Mouse (Mus musculus): Measurements from ENCODE around the gene Aym1.

Aym1 gene

DNA sequence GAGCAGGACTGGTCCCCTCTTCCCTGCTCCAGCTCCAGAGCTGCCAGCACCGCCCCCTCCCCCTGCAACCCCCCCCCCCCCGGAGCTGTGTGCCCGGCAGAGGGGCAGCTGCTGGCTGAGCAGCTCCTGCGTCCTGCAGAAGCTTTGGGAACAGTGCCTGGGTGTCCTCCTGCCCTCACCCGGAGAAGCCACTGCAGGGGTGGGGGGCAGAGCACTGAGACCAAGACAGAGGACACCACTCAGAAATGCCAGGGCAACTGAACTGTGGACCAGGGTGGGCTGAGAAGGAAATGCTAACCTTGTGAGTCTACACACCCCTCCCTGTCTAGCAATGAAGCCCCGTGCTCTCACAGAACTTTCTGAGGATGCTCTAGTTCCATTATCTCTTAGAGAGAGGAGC, at the start of gene Aym1:
TSS of gene Aym1 (plus strand) at position 109 of the 400 bp plus-strand sequence.
- Histone ChIP-seq H3K9me3 (ENCODE audit: low read length) (no peaks in the 10 kb centered on the region), H3K4me1 (replicated peaks; ENCODE audit: low read depth, low read length) (peaks cover 92% of the 10 kb centered on the region), H3K27me3 (ENCODE audit: insufficient read depth, low read length) (no peaks in the 10 kb centered on the region), H3K36me3 (ENCODE audit: insufficient read depth, low read length) (0 out of 2 replicates have a peak, but pooled peaks cover 11% of the 10 kb centered on the region), H3K4me3 (replicated peaks; ENCODE audit: low read length) (peak within 1 kb of the TSS; percentile 46)
- no peak for TF ChIP-seq CTCF (conservative IDR thresholded peaks at IDR 0.05; ENCODE audit: low read length)
- no peak for TF ChIP-seq NANOG (IDR thresholded peaks at IDR 0.05; ENCODE audit: borderline replicate concordance, low read length)
- no peak for TF ChIP-seq POU5F1 (IDR thresholded peaks at IDR 0.05; ENCODE audit: borderline replicate concordance, low read length)

DNA sequence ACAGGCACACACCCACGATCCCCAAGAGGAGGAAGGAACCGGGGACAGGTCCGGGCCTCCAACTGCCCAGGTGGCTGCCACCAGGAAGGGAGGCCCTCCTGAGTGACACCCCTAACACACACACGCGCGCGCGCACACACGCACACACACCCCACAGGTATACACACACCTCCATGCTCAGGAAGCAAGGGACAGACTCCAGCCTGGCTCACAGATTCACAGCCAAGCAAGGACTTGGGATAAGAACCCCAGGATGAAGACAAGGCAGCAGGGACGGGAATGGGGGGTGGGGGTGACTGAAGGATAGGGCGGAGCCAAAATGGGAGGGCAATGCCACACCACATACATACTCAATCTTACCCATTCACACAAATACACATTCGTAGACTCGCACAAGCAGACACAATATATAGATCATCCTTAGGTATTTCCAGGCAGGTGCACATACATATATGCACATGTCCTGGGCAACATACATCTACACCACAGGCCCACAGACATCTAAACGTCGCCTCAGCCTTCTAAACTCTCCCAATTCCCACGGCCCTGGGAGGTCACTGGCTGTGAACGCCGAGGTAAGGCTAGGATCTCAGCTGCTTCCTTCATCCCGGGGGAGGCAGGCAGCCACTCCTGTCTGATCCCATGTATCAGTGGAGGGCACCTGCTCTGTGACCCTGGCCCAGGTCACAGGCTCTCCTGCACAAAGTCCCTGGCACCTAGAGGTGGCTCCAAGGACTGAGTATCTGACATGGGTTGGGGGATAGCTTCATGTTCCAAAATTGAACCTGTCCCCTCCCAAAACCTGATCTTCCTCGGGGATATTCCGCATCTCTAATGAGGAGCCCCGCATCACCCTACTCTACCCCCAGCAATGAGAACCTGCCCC, 47.4 kb upstream of the Aym1 start:
- Histone ChIP-seq H3K4me3 (replicated peaks; ENCODE audit: low read length) (peak overlapping the region; percentile 91), H3K9me3 (ENCODE audit: low read length) (no peaks in the 10 kb centered on the region), H3K4me1 (replicated peaks; ENCODE audit: low read depth, low read length) (peaks cover 48% of the 10 kb centered on the region), H3K27me3 (ENCODE audit: insufficient read depth, low read length) (peaks cover 17% of the 10 kb centered on the region), H3K36me3 (ENCODE audit: insufficient read depth, low read length) (no peaks in the 10 kb centered on the region)
- TF ChIP-seq NANOG (IDR thresholded peaks at IDR 0.05; ENCODE audit: borderline replicate concordance, low read length) = no peak
- no peak for TF ChIP-seq POU5F1 (IDR thresholded peaks at IDR 0.05; ENCODE audit: borderline replicate concordance, low read length)
- TF ChIP-seq CTCF (conservative IDR thresholded peaks at IDR 0.05; ENCODE audit: low read length) = no peak

DNA sequence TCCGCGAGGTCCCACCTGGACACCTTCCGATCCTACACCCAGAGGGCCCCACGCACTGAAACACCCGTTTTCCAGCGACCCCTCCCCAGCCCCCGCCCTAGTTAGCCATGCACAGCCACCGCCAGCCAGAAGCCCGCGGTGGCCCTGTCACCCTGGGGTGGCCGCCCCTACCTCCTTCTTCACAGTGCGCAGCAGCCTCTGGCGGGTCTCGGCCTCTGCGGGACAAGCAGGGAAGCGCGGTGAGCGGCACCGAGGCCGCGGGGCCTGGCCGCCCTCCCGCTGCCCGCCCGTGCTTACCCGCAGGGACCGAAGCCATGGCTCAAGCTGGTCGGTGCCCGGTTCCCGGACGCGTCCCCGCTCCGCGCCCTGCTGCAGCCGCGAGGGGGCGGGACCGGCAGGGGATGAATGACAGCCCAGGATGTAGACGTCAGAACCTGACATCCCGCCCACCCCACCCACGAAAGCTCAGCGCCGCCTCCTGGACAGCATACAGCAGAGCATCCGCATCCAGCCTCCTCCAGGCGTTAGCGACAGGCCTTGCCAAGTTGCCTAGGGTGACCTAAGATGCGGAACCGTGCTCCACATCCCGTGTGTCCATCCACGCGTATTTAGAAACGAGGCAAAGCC, 46.6 kb upstream of the Aym1 start, which contains the start of gene Sgsm1:
TSS of gene Sgsm1 (minus strand) at position 410 of the 627 bp plus-strand sequence.
- peaks cover 56% of the 10 kb centered on the region for H3K4me1 ChIP-seq (replicated peaks; ENCODE audit: low read depth, low read length)
- peak within 1 kb of the TSS; percentile 91 for H3K4me3 ChIP-seq (replicated peaks; ENCODE audit: low read length)
- H3K27me3 ChIP-seq (ENCODE audit: insufficient read depth, low read length) = peaks cover 20% of the 10 kb centered on the region
- TF ChIP-seq CTCF (conservative IDR thresholded peaks at IDR 0.05; ENCODE audit: low read length) = peak; percentile 31
- TF ChIP-seq POU5F1 (IDR thresholded peaks at IDR 0.05; ENCODE audit: borderline replicate concordance, low read length) = no peak
- peaks cover 5% of the 10 kb centered on the region for H3K36me3 ChIP-seq (ENCODE audit: insufficient read depth, low read length)
- H3K9me3 ChIP-seq (ENCODE audit: low read length) = no peaks in the 10 kb centered on the region

DNA sequence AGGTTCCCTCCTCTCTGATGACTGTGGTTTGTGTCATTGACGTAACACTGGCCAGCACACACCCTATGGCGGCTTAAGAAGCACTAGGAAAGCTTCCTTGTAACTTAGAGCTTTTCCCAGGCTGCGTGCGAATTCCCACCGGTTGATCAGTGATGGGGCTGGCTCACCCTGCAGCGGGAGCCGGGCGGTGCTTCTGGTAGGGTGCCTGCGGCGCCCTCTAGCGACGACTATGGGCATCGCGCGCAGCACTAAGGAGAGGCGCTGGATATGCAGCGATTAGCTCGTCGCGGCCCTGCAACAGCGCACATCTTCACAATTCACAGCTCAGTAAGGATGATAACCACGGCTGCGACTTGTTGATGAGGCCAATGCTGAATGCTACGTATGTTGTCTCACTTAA, 43.1 kb upstream of the Aym1 start:
- TF ChIP-seq NANOG (IDR thresholded peaks at IDR 0.05; ENCODE audit: borderline replicate concordance, low read length) (no peak), CTCF (conservative IDR thresholded peaks at IDR 0.05; ENCODE audit: low read length) (peak; percentile 96)
- Histone ChIP-seq H3K9me3 (ENCODE audit: low read length) (no peaks in the 10 kb centered on the region), H3K36me3 (ENCODE audit: insufficient read depth, low read length) (peaks cover 36% of the 10 kb centered on the region), H3K4me3 (replicated peaks; ENCODE audit: low read length) (peak overlapping the region; percentile 41; the same call in 1 of the 2 replicates), H3K27me3 (ENCODE audit: insufficient read depth, low read length) (peaks cover 16% of the 10 kb centered on the region), H3K4me1 (replicated peaks; ENCODE audit: low read depth, low read length) (peaks cover 65% of the 10 kb centered on the region)

DNA sequence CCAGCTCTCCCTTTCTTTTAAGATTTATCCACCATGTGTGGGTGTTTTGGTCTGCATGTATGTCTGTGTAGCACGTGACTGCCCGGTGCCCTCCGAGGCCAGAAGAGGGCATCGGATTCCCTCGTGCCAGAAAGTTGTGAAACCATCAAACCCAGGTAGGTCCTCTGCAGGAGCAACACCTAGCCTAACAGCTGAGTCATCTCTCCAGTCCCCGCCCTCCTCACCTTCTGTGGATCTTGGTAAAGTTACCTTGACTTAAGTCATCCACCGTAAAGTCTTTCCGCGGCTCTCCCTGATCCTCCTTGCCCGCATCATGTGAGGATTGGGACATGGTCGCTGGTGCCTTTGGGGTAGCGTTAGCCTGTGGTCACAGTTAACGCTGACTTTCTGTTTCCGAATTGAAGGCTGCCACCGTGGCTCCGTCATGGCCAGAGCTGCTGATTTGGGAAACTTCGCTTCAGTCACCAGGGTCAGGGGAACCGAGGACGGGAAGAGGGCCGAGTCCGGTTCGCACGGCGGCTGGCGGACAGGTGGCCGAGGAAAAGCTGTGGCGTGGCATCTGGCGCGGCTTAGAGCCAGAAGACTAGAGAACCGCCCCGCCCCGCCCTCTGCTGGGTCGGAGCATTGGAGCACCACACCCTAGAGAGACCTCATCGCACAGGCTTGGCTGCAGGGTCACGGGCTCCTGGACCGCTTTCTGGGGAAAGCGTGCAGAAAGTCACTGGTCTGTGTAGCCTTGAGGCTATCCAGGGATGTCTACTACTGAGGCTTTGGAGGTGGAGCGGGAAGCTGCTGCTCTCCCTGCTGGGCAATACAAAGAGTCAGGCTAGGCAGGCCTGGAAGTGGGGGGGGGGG, 33.1 kb upstream of the Aym1 start:
- Histone ChIP-seq H3K27me3 (ENCODE audit: insufficient read depth, low read length) (no peaks in the 10 kb centered on the region), H3K4me3 (replicated peaks; ENCODE audit: low read length) (peak overlapping the region; percentile 93), H3K36me3 (ENCODE audit: insufficient read depth, low read length) (peaks cover 69% of the 10 kb centered on the region), H3K9me3 (ENCODE audit: low read length) (no peaks in the 10 kb centered on the region), H3K4me1 (replicated peaks; ENCODE audit: low read depth, low read length) (peaks cover 75% of the 10 kb centered on the region)
- TF ChIP-seq NANOG (IDR thresholded peaks at IDR 0.05; ENCODE audit: borderline replicate concordance, low read length) (no peak), POU5F1 (IDR thresholded peaks at IDR 0.05; ENCODE audit: borderline replicate concordance, low read length) (no peak), CTCF (conservative IDR thresholded peaks at IDR 0.05; ENCODE audit: low read length) (no peak)

DNA sequence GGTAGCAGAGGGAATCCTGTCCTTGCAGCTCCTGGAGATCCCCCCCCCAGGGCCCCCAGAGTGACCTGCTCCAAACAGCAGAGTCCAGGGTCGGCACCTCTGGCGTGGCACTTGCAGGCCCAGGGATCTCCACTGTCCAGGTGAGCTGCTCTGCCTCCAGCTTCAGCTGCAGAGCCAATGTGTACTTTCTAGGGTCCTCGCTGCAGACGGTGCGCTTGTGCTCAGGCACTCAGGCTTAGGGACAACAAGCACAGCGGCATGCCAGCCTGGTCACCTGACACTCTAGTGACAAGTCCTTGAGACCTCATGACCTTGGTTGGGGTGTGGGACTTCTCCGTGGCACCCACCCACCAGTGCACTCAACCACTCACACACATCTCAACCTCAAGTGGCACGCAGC, 27.6 kb upstream of the Aym1 start:
- H3K27me3 ChIP-seq (ENCODE audit: insufficient read depth, low read length) = no peaks in the 10 kb centered on the region
- H3K36me3 ChIP-seq (ENCODE audit: insufficient read depth, low read length) = peaks cover 38% of the 10 kb centered on the region
- TF ChIP-seq CTCF (conservative IDR thresholded peaks at IDR 0.05; ENCODE audit: low read length) = no peak
- no peak for TF ChIP-seq NANOG (IDR thresholded peaks at IDR 0.05; ENCODE audit: borderline replicate concordance, low read length)
- no peak for TF ChIP-seq POU5F1 (IDR thresholded peaks at IDR 0.05; ENCODE audit: borderline replicate concordance, low read length)
- H3K4me1 ChIP-seq (replicated peaks; ENCODE audit: low read depth, low read length) = peaks cover 84% of the 10 kb centered on the region
- peak overlapping the region; percentile 78 for H3K4me3 ChIP-seq (replicated peaks; ENCODE audit: low read length)
- H3K9me3 ChIP-seq (ENCODE audit: low read length) = no peaks in the 10 kb centered on the region

DNA sequence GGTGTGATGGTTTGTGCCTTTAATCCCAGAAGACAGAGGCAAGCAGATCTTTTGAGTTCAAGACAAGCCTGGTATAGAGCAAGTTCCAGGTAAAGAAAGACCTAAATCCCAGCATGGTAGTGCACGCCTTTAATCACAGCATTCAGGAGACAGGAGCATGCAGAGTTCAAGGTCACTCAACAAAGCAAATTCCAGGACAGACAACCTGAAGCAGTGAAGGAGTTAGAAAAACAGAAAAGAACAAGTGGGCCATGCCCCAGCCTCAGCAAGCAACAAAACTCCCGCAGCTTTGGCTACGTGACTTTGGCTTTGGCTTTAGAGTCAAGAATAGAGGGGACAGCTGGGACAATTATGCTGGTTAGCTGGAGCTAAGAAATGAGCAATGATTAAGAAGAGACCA, 26.9 kb upstream of the Aym1 start:
- Histone ChIP-seq H3K4me1 (replicated peaks; ENCODE audit: low read depth, low read length) (peaks cover 84% of the 10 kb centered on the region), H3K4me3 (replicated peaks; ENCODE audit: low read length) (peak overlapping the region; percentile 78), H3K9me3 (ENCODE audit: low read length) (no peaks in the 10 kb centered on the region), H3K36me3 (ENCODE audit: insufficient read depth, low read length) (peaks cover 38% of the 10 kb centered on the region), H3K27me3 (ENCODE audit: insufficient read depth, low read length) (no peaks in the 10 kb centered on the region)
- TF ChIP-seq POU5F1 (IDR thresholded peaks at IDR 0.05; ENCODE audit: borderline replicate concordance, low read length) (no peak), NANOG (IDR thresholded peaks at IDR 0.05; ENCODE audit: borderline replicate concordance, low read length) (peak; percentile 98), CTCF (conservative IDR thresholded peaks at IDR 0.05; ENCODE audit: low read length) (no peak)

DNA sequence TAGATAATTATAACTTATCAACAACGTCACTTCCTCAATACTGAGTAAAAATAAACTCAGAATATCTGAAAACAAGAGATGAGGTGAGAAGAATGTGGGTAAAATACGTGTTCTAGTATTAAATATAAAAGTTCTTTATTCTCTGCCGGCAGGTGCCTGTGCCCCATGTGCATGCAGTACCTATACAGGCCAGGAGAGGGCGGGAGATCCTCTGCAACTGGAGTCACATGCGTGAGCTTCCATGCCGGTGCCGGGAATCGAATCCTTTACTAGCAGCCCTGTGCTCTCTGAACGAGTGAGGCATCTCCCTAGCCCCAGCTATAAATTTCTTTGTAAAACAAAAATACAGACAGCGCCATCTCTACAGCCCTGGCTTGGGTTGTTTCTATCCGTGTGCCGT, 24.9 kb upstream of the Aym1 start:
- peaks cover 79% of the 10 kb centered on the region for H3K4me1 ChIP-seq (replicated peaks; ENCODE audit: low read depth, low read length)
- peaks cover 32% of the 10 kb centered on the region for H3K36me3 ChIP-seq (ENCODE audit: insufficient read depth, low read length)
- H3K9me3 ChIP-seq (ENCODE audit: low read length) = no peaks in the 10 kb centered on the region
- peak overlapping the region; percentile 78 for H3K4me3 ChIP-seq (replicated peaks; ENCODE audit: low read length)
- TF ChIP-seq CTCF (conservative IDR thresholded peaks at IDR 0.05; ENCODE audit: low read length) (peak; percentile 97), POU5F1 (IDR thresholded peaks at IDR 0.05; ENCODE audit: borderline replicate concordance, low read length) (no peak)
- no peaks in the 10 kb centered on the region for H3K27me3 ChIP-seq (ENCODE audit: insufficient read depth, low read length)

All from E14TG2a.4 (cell line).